Mouse (Mus musculus) embryo, embryonic 9.5 days (tissue): ENCODE data around the gene Dcaf10.
"Not testable (repeated sequence)": the region's sequence is repeated elsewhere in the genome, so short reads cannot be mapped to it uniquely, and the experiment has no call there.

Experiments
- DNase-seq: peaks from one replicate; pipeline ENCODE4 v3.0.0-alpha.2; 2017; ENCODE audit errors: extremely low spot score

Dcaf10 gene

GRCm38 (mm10) chr4:45393658-45394057 lies 51.8 kb downstream of the Dcaf10 start:
- DNase-seq: no peak

DNA sequence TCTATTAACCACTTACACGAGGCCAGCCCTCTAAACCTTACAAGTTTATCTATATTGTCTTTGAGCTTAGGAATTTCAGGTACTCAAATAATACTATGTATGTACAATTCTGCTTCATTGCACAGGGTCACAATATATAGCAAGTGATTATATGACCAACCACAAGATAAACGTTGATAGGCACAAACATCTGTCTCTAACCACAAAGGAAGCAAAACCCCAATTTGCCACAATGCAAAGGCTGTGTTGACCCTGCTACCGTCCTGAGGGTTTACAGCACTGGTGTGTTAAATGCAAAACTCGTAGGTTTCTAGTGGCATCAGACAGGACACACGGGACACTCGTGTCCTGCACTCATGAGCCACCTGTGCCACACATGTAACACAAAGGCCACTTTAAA lies 54.3 kb downstream of the Dcaf10 start:
- not testable (repeated sequence) for DNase-seq

GRCm38 (mm10) chr4:45398315-45398714 lies 56.4 kb downstream of the Dcaf10 start:
- DNase-seq: not testable (repeated sequence)

- DNase-seq: no peak
Observed at GRCm38 (mm10) chr4:45399421-45400210, 57.7 kb downstream of the Dcaf10 start.

DNA sequence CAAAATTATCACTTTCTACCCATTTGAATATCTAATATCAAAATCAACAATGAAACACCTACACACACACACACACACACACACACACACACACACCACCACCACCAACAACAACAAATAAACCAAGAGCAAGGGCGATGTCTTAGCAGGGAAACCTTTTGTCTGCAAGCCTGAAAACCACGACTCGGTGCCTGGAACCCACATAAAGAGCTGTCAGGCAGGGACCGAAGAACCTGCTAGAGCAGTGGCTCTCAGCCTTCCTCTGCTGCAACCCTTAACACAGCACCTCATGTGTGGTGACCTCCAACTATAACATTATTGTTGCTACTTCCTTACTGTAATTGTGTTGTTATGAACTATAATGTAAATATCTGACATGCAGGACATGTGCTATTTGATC lies 60.4 kb downstream of the Dcaf10 start:
- DNase-seq: no peak

- DNase-seq: no peak
Observed at GRCm38 (mm10) chr4:45402878-45403498, 61.1 kb downstream of the Dcaf10 start.

DNA sequence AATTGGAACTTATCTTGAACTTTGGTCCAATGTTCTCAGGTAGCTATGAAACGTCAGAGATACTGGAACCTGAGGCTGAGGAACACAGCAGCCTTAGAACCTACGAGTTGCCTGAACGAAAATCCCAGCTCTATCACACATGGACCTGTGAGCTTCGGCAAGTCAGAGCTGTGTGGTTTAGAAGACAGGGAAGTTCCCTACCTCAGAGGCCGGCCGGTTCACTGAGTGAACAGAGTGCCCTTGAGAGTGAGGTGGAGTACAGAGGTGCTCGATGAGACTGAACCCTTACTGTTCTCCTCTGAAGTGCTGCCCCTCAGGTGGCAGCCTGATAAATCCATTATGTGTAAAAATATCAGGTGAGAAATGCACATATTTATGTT lies 61.6 kb downstream of the Dcaf10 start:
- no peak for DNase-seq

DNA sequence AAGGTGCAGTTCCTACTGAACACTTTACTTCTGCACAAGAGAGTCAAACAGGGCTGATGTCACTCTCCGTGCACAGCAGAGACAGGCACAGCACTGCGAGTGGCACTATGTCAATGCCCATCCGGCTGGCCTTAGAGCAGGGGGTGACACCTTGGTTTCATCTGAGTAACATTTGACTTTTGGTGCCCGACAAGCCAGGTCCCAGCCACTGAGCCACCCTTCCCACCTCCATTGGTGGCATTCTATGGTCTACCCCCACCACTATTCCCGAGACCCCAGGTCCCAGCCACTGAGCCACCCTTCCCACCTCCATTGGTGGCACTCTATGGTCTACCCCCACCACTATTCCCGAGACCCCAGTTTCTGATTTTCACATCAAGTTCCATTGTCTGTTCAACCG lies 62.2 kb downstream of the Dcaf10 start:
- DNase-seq: no peak

DNA sequence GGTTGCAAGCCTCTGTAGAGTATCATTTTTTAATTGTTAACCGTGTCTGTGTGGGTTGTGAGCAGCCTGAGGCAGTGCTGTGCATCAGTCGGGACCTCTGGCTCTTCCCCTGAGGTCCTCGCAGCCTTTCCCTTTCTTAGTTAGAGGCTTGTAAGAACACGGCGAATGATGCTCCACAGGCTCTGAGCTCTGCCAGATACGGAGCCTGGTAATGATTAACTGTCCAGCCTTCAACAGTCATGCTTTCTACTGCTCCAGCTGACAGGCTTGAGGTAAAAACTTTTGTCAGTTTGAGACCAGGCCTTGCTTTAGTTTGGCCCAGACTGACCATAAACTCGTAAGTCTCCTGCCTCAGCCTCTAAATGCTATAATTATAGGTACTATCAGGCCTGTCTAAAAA lies 63.4 kb downstream of the Dcaf10 start:
- DNase-seq: no peak

- DNase-seq: no peak
Observed at GRCm38 (mm10) chr4:45406397-45406796, 64.5 kb downstream of the Dcaf10 start.

GRCm38 (mm10) chr4:45407001-45407702 lies 65.3 kb downstream of the Dcaf10 start:
- no peak for DNase-seq

DNA sequence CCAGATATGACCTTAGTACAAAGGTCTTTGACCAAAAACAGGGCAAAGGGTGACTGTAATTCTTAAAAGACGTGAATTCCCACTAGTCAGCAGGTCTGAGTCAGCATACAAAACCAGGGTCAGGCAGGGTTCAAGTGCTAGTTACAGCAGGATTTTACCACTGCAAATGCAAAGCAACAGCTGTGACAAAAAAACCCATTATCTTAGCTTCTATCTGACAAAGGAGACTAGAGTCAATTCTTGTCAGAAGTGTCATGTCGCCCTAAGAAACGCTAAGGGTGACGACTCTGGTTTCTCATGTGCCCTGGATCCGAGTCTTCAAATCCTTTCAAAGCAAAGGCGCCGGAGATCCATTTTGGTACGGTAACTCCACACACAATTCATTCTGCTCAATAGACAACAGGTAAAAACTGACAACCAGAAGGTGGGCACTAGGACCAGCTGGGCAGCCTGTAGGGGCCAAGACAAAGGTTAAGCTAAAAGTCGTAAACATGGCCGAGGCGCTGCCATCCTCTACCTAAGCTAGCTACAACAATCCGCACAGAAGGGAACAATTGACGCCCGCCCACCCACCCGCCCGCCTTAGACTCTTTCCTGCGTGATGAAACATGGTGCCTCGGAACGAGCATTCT lies 65.9 kb downstream of the Dcaf10 start:
- DNase-seq: no peak

DNA sequence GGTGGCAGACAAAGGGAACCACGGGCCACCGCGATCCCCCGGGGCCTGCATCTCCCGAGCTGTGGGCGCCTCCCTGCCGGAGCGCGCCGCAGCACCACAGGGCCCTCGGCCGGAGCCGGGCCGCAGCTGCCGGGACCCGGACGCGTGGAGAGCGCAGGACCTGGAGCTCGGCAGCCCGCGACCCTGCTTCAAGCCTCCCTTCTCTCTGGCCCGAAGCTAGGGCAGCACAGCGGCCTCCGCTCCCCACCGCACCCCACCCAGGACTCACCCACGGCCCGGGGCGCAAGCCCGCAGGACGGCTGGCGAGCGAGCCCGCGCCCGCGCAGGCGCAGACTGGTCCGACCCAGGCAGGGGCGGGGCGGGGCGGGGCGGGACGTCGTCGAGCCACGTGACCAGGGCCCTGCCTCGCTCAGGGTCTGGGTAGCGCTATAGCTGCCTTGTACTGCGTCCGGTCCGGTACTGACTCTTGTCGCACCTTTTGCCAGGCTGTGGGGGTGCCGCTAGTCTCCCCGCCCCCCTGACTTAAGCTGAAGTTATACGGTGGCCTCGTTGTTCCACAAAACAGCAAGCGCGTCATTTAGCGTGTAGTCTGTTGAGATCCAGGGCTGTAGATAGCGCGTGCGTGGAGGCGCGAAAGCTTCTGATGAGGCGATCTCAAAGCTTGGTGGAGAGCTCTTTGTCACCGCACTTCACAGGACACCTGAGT lies 66.7 kb downstream of the Dcaf10 start, which contains the start of gene Slc25a51:
Gene Slc25a51, minus strand, starts transcription at position 340 of the 706 bp plus-strand sequence.
- peak; percentile 92 for DNase-seq

GRCm38 (mm10) chr4:45409270-45409669 lies 67.4 kb downstream of the Dcaf10 start:
- DNase-seq: peak; percentile 67

DNA sequence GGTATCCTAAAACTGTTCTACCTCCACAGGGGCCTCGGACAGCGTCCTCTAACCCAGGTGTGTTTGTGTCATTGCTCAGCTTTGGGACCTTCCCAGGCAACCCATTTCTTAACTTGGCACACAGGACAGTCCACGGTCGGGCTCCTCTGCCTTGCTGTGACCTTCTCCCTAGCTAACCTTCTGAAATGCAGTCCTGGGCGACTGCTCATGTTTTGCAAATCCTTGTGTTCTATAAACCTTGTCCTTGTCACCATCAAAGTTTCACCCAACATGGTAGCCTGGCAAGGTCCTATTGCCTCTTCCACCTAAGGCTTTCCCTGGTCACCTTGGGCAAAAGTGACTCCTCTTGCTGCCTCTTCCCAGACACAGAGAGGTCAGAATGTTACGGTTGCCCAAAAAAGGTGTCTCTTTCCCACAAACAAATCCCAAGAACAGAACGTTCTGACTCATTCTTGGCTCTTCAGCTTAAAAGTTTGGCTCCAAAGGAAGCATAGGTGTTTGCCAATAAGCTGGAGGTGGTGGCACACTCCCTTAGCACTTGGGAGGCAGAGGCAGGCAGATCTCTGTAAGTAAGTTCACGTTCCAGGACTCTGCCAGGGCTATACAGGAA lies 69.4 kb downstream of the Dcaf10 start:
- DNase-seq: no peak

DNA sequence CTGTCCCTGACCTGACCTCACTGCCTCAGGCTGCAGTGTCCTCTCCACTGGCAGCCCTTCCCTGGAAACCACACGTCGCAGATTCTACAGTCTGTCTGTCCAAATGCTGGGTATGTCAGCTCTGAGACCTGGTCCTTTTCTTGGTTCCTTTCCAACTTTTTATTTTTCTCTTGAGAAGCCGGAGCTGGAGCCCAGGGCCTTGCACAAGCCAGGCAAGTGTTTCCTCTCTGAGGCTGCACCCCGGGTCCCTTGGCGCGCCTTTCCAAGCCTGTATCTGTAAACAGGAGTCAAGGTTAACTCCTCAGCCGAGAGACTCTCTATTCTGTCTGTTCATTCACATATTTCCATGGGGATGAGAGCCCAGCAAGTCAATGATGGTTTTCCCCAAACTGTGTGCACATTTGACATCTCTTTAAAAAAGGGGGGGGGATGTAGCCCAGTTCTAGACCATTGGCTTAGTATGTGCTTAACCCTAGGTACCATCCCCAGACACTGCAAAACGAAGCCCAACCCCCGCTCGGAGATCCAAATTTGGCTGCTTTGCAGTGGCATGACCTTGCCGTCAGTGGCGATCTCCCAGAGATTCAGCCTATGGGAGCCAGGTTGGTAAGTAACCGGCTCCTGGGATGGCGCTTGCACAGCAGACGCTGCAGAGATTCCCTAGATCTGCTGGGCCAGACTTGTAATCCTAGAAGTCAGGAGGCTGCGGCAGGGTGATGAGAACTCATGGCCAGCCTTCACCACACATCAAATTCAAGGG lies 70.7 kb downstream of the Dcaf10 start:
- DNase-seq: no peak

- DNase-seq: no peak
Observed at GRCm38 (mm10) chr4:45413674-45414338, 71.9 kb downstream of the Dcaf10 start.

- no peak for DNase-seq
Observed at GRCm38 (mm10) chr4:45416314-45416713, 74.4 kb downstream of the Dcaf10 start.

GRCm38 (mm10) chr4:45418229-45418950 lies 76.5 kb downstream of the Dcaf10 start:
- DNase-seq: peak; percentile 79
